Mouse (Mus musculus) left cerebral cortex, adult 11 months (tissue): ENCODE measurements around the gene Map4k5.

Experiments used
- DNase-seq: peaks from one replicate; pipeline ENCODE4 v3.0.0; 2022; ENCODE audit warnings: low spot score

Map4k5 gene

GRCm38 (mm10) chr12:69892371-69893251, at the start of gene Map4k5, which contains the start of gene Atl1:
Gene Map4k5 (minus strand): TSS chr12:69893200.
Gene Atl1 (plus strand): TSS chr12:69892614.
- peak; percentile 84 for DNase-seq

- DNase-seq = no peak
Measured at GRCm38 (mm10) chr12:69941655-69942329, 48.8 kb upstream of the Map4k5 start.

DNA sequence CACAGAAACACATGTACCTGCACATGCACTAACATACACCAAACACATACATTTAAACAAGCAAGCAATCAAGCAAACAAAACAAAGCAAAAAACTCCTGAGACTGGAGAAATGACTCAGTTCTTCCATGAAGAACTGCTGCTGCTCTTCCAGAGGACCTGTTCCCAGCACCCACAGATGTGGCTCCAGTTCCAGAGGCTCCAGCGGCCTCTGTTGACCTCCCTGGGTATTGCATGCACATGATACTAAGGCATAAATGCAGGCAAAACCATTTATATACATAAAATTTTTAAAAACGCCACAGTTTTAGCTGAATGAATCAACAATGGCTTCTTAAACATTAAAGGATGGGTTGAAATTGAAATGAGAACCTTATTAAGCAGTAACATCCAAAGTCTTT, 46.3 kb upstream of the Map4k5 start:
- DNase-seq = no peak

GRCm38 (mm10) chr12:69937731-69938130, 44.7 kb upstream of the Map4k5 start:
- DNase-seq = no peak

DNA sequence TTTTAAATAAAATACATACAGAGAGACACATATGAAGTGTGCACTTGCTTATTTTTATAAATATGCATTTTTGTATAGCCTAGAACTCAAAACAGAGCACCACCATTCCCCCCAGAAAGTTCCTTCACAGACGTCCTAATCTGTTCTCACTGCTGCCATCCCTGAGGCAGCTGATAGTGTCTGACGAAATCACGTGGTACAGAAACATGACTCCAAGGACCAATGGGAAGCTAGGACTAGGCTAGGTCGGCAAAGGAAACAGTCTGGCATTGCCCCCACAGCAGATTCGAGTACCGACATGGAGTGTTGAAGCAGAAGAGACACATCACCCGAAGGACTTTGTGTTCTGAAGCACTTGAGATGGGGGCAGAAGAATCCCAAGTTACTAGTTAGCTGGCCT, 33.7 kb upstream of the Map4k5 start:
- no peak for DNase-seq

DNA sequence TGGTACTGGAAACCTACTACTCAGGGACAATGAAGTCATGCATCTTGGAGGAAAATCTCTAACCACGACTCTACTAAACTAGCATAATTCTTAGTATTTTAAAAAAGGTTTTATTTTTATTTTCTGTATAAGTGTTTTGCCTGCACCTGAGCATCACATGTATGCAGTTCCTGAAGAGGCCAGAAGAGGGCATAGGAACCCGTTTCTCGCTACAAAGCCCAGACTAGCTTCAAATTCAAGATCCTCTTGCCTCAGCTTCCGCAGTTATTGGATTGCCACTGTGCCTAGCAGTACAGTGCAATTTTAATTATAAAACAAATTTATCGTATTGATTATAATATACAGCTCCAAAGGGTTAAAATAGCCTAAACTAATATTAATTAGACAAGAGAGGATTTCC, 31.0 kb upstream of the Map4k5 start:
- no peak for DNase-seq

GRCm38 (mm10) chr12:69923603-69924002, 30.6 kb upstream of the Map4k5 start:
- no peak for DNase-seq

GRCm38 (mm10) chr12:69923128-69923527, 30.1 kb upstream of the Map4k5 start:
- no peak for DNase-seq

GRCm38 (mm10) chr12:69922099-69922498, 29.1 kb upstream of the Map4k5 start:
- no peak for DNase-seq

DNA sequence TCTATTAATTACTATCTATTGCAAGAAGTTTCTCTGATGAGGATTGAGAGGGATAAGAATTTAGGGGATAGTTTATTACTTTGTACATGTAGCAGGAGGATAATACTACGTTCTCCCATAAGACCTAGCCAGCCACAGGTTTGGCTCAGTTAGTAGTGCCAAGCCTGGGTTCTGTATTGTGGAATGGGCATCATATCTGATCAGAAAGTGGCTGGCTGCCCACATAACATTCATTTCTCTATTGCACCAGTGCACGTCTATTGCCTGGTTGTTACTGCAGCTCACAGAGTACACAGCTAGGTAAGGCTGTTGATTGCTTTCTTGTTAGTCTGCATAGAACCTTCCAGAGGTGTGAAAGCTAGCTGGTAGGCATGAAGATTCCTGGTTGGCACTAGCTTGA, 24.9 kb upstream of the Map4k5 start:
- no peak for DNase-seq

DNA sequence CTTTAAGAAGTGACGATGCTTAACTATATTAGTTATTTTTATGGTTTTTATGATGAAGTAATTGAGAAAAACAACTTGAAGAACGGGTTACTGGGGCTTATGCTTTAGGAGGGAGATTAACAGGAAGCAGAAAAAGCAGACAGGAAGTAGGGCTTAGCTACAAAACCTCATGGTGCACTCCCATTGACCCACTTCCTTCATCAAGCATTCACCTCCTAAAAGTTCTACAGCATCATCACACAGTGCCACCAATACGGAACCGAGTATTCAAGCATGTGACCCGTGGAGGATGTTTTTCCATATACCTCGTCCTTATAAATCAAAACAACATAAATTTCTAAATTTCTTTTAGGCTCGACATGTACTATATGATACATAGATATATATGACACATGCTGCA, 19.7 kb upstream of the Map4k5 start:
- no peak for DNase-seq

DNA sequence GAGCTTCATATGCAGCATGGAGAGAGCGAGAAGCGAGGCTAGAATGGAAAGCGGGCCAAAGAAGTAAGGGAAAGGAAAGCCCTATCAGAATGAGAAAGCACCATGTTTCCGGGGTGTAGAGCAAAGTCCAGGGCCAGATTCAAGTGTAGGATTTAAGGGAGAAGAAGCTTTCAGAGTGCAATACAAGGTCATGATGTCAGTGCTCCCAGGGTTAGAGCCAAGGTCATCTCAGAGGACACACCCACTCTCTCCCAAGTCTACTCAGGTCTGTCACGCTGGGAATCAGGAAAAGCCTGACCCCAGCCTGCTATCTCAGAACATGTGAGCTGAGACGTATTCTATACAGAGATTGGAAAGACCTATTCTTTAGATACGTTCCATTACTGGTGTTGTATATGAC, 18.9 kb upstream of the Map4k5 start:
- DNase-seq = no peak

GRCm38 (mm10) chr12:69908511-69908900, 15.5 kb upstream of the Map4k5 start:
- peak; percentile 83 for DNase-seq

DNA sequence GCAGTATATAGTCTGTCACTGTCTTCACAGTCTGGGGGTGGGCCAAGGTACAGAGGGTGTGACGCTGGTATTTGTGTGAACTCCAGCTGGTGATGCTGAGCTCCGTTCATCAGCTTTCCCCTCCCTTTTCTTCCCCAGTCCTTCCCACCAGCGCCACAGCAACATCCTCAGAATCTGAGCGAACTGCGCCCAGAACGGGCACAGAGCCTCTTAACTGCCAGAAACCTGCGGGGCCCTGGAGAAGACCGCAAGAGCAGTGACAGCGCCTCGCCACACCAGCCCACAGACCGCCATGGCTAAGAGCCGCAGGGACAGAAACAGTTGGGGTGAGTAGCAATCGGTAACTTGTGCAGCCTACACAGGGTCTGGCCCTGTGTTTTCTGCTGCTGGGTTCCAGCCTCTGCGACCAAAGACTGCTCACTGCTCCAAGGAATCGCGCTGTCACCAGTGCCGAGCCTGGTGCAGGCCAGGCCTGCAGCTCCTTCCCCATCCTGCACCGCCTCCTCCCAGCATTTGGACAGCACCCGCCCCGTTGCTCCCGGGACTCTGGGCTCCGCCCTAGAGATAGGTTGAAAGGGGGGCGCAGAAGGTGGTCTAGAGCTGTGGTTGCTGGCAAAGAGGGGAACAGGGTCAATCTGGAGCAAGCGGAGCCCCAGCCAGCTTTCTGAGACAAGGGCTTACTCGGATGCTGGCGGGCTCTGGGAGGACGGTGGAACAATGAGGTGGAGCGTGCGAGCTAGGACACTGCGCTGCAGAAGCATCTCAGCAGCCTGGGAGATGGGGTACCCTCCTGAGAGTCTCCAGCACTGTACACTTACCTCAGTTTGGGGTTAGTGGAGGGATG, 14.9 kb upstream of the Map4k5 start:
- peak; percentile 66 for DNase-seq

GRCm38 (mm10) chr12:69904991-69905390, 12.0 kb upstream of the Map4k5 start:
- no peak for DNase-seq

GRCm38 (mm10) chr12:69898119-69898518, 5.1 kb upstream of the Map4k5 start:
- DNase-seq = no peak

DNA sequence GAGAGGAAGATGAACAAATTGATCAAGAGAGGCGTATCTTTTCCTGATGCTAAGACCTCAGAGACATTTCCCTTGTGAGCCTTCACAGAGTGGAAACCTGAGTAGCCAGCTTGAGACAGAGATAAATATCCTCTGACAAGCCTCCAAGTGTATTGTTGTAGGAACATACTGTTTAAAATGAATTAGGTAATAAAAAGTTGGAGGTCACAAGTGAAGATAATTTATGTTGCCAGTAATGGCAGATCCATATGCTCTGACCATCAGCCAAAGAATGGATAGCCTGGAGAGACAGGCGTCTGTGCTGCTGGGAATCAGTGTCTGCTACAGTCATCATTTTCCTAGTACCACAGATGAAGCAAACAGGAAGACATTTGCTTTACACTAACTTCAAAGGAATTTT, 2.0 kb upstream of the Map4k5 start:
- no peak for DNase-seq

GRCm38 (mm10) chr12:69893927-69894326, 927 bp upstream of the Map4k5 start:
- DNase-seq = no peak

DNA sequence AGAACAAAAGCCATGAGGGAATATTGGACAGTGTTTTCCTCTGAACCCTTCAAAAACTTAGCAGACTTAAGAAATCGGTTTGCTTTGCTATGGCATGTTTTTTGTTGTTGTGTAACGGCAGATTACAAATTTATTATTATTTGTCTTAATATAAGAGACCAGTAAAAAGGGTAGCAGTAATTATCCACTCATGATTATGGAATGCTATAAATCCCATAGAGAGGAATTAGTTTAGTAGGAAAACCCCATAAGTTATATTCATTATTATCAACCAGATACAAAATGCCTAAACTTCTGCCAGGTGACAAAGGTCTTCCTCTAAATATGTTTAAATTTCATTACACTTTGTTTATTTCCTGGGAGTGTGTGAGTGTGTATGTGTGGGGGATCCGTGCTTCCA, 1.3 kb downstream of the Map4k5 start:
- DNase-seq = no peak

DNA sequence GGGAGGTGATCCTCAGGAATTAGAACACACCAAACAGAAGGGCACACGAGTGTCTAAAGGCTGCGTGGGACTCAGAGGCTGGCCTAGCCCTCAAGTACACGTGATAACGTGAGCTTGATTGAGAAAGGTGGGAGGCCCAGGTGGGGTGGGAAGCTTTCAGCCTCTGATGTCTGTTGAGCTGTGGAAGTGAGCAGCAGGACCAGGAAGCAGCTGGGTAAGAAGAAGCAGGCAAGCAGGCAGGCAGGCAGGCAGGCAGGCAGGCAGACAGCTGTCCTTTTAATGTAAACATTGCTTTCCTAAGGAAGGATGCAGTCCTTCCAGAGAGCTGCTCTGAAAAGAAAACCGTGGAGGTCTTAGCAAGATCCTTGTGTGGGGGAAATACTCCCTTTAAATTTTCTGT, 2.5 kb downstream of the Map4k5 start:
- no peak for DNase-seq

- DNase-seq = no peak
Measured at GRCm38 (mm10) chr12:69890051-69890450, 2.9 kb downstream of the Map4k5 start.

DNA sequence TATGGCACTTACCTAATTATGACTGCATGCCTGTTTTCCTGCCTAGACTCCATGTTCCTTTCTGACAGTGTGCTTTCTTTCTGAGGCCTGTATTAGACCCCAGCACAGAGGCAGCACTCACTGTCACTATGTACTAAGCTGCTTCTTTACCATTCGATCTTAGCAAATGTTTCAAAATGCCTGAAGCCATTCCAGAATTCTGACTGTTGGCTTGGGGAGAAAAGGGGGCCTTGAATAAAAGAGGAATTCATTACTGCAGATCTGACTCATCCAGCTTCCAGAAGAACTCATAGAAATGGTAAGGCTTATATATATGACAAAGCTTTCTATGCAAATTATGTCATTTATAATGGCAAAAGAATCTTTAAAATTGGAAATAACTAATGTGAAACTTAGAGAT, 4.7 kb downstream of the Map4k5 start:
- no peak for DNase-seq

- no peak for DNase-seq
Measured at GRCm38 (mm10) chr12:69887776-69888175, 5.2 kb downstream of the Map4k5 start.
